Mouse (Mus musculus): Measurements from ENCODE around the gene Mesp2. TPM values are rescaled to one million over a fixed set of nuclear protein-coding genes. Genes with fewer than 3 reads are reported as not detected.

Mesp2 gene
- polyA plus RNA-seq, 1 experiment from 2014 or later, result 0.67 TPM

DNA sequence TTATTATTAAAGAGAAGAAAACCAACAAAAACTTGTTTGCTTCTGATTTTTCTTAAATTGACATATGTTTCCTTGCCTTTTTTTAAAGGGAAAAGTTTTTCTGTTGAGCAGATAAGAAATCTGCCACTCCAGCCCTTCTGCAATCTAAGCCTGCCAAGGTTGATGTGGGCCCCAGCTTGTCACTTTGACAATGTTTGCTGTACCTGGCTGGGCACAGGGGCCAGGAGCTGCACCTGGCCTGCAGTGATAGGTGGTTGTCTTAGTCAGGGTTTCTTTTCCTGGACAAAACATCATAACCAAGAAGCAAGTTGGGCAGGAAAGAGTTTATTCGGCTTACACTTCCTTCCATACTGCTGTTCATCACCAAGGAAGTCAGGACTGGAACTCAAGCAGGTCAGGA lies 2.9 kb downstream of the Mesp2 start:
- no peak overlapping the region for H3K27ac ChIP-seq (replicated peaks)
- no peak overlapping the region for H3K9ac ChIP-seq
- peaks cover 21% of the 10 kb centered on the region for H3K27me3 ChIP-seq
- no peaks in the 10 kb centered on the region for H3K36me3 ChIP-seq
- H3K4me3 ChIP-seq (replicated peaks), result no peak overlapping the region
- no peaks in the 10 kb centered on the region for H3K9me3 ChIP-seq (replicated peaks)
- ATAC-seq (ENCODE audit: insufficient number of reproducible peaks, low FRiP score, low TSS enrichment, low read depth), result no peak
- H3K4me2 ChIP-seq (replicated peaks), result no peak overlapping the region
- 67% methylated on average over 1 of the region's 1 CpGs for WGBS
- peaks cover 15% of the 10 kb centered on the region for H3K4me1 ChIP-seq

- no peaks in the 10 kb centered on the region; the same call in 1 of the 2 replicates for H3K27me3 ChIP-seq
- no peaks in the 10 kb centered on the region for H3K36me3 ChIP-seq
- no peak overlapping the region for H3K4me3 ChIP-seq (replicated peaks)
- H3K4me1 ChIP-seq, result peaks cover 13% of the 10 kb centered on the region
- no peak for ATAC-seq (ENCODE audit: insufficient number of reproducible peaks, low FRiP score, low TSS enrichment, low read depth)
- WGBS, result 10% methylated on average over 6 of the region's 6 CpGs
- H3K9me3 ChIP-seq (replicated peaks), result no peaks in the 10 kb centered on the region
- H3K9ac ChIP-seq, result no peak overlapping the region
- H3K27ac ChIP-seq (replicated peaks), result no peak overlapping the region
- no peak overlapping the region for H3K4me2 ChIP-seq (replicated peaks)
Measured at GRCm38 (mm10) chr7:79818321-79818720, 7.8 kb downstream of the Mesp2 start.

DNA sequence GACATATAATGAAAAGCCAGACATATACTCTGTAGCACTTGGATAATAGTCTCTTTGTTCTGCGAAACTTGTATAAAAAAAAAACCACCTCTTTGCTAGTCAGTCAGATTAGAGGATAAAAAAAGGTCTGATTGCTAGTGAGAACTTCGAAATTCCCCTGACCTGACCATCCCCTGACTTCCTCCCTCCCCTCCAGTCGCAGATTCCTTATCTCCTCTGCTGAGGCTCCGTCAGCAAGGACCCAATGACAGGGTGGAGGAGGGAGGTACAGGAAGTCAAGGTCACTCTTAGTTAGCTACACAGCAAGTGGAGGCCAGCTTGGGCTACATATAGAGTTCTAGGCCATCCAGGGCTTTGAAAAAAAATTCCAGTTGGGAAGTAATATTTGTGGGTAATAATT lies 9.0 kb downstream of the Mesp2 start:
- Histone ChIP-seq H3K4me3 (replicated peaks) (no peak overlapping the region), H3K27ac (replicated peaks) (no peak overlapping the region), H3K4me2 (replicated peaks) (no peak overlapping the region), H3K27me3 (no peaks in the 10 kb centered on the region; the same call in 1 of the 2 replicates), H3K4me1 (peaks cover 13% of the 10 kb centered on the region), H3K9ac (no peak overlapping the region), H3K9me3 (replicated peaks) (no peaks in the 10 kb centered on the region), H3K36me3 (peaks cover 8% of the 10 kb centered on the region)
- WGBS, result 31% methylated on average over 4 of the region's 4 CpGs
- no peak for ATAC-seq (ENCODE audit: insufficient number of reproducible peaks, low FRiP score, low TSS enrichment, low read depth)

GRCm38 (mm10) chr7:79819996-79820395 lies 9.5 kb downstream of the Mesp2 start:
- Histone ChIP-seq H3K27ac (replicated peaks) (no peak overlapping the region), H3K9ac (no peak overlapping the region), H3K36me3 (peaks cover 13% of the 10 kb centered on the region), H3K4me1 (peaks cover 13% of the 10 kb centered on the region), H3K27me3 (no peaks in the 10 kb centered on the region; the same call in 1 of the 2 replicates), H3K4me3 (replicated peaks) (no peak overlapping the region), H3K4me2 (replicated peaks) (no peak overlapping the region), H3K9me3 (replicated peaks) (no peaks in the 10 kb centered on the region)
- WGBS, result 48% methylated on average over 11 of the region's 11 CpGs
- ATAC-seq (ENCODE audit: insufficient number of reproducible peaks, low FRiP score, low TSS enrichment, low read depth), result no peak

- Histone ChIP-seq H3K27me3 (no peaks in the 10 kb centered on the region; the same call in 1 of the 2 replicates), H3K4me3 (replicated peaks) (no peak overlapping the region), H3K9me3 (replicated peaks) (no peaks in the 10 kb centered on the region), H3K4me2 (replicated peaks) (no peak overlapping the region), H3K36me3 (peaks cover 32% of the 10 kb centered on the region), H3K4me1 (peaks cover 13% of the 10 kb centered on the region), H3K27ac (replicated peaks) (0 out of 2 replicates have a peak overlapping the region, but pooled peaks have one; percentile 34), H3K9ac (no peak overlapping the region)
- WGBS, result 60% methylated on average over 12 of the region's 12 CpGs
- no peak for ATAC-seq (ENCODE audit: insufficient number of reproducible peaks, low FRiP score, low TSS enrichment, low read depth)
Measured at GRCm38 (mm10) chr7:79822092-79822695, 11.7 kb downstream of the Mesp2 start.

DNA sequence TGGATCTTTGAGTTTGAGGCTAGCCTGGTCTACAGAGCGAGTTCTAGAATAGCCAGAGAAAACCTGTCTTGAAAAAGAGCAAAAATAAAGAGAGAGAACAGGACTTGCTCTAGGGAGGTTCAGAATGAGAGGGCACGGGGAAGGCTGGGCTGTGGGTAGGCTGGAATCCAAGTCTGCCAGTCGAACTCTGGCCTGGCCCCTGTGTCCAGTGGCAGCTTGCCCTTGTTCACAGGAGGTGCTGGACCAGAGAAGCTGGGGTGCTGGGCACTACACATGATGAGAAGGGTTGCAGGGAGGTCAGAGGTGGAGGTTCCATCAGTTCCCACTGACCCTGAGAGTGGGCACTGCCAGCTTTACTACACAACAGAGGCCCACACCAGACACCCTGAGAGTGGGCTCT lies 17.8 kb downstream of the Mesp2 start:
- Histone ChIP-seq H3K4me2 (replicated peaks) (no peak overlapping the region), H3K36me3 (peaks cover 43% of the 10 kb centered on the region), H3K9ac (no peak overlapping the region), H3K27me3 (no peaks in the 10 kb centered on the region), H3K27ac (replicated peaks) (no peak overlapping the region), H3K9me3 (replicated peaks) (no peaks in the 10 kb centered on the region), H3K4me3 (replicated peaks) (no peak overlapping the region), H3K4me1 (0 out of 2 replicates have a peak, but pooled peaks cover 5% of the 10 kb centered on the region)
- WGBS, result 71% methylated on average over 3 of the region's 3 CpGs
- ATAC-seq (ENCODE audit: insufficient number of reproducible peaks, low FRiP score, low TSS enrichment, low read depth), result no peak

GRCm38 (mm10) chr7:79831145-79831544 lies 20.6 kb downstream of the Mesp2 start:
- Histone ChIP-seq H3K4me1 (0 out of 2 replicates have a peak, but pooled peaks cover 5% of the 10 kb centered on the region), H3K9ac (no peak overlapping the region), H3K4me2 (replicated peaks) (no peak overlapping the region), H3K36me3 (peaks cover 31% of the 10 kb centered on the region), H3K27ac (replicated peaks) (no peak overlapping the region), H3K27me3 (no peaks in the 10 kb centered on the region), H3K4me3 (replicated peaks) (no peak overlapping the region), H3K9me3 (replicated peaks) (no peaks in the 10 kb centered on the region)
- ATAC-seq (ENCODE audit: insufficient number of reproducible peaks, low FRiP score, low TSS enrichment, low read depth), result no peak
- WGBS, result 74% methylated on average over 6 of the region's 6 CpGs

- peaks cover 28% of the 10 kb centered on the region for H3K36me3 ChIP-seq
- H3K9me3 ChIP-seq (replicated peaks), result no peaks in the 10 kb centered on the region
- no peak overlapping the region for H3K4me2 ChIP-seq (replicated peaks)
- no peak overlapping the region for H3K27ac ChIP-seq (replicated peaks)
- 56% methylated on average over 6 of the region's 6 CpGs for WGBS
- no peak overlapping the region for H3K4me3 ChIP-seq (replicated peaks)
- H3K27me3 ChIP-seq, result no peaks in the 10 kb centered on the region
- H3K9ac ChIP-seq, result no peak overlapping the region
- 0 out of 2 replicates have a peak, but pooled peaks cover 5% of the 10 kb centered on the region for H3K4me1 ChIP-seq
- no peak for ATAC-seq (ENCODE audit: insufficient number of reproducible peaks, low FRiP score, low TSS enrichment, low read depth)
Measured at GRCm38 (mm10) chr7:79831585-79831984, 21.1 kb downstream of the Mesp2 start.

DNA sequence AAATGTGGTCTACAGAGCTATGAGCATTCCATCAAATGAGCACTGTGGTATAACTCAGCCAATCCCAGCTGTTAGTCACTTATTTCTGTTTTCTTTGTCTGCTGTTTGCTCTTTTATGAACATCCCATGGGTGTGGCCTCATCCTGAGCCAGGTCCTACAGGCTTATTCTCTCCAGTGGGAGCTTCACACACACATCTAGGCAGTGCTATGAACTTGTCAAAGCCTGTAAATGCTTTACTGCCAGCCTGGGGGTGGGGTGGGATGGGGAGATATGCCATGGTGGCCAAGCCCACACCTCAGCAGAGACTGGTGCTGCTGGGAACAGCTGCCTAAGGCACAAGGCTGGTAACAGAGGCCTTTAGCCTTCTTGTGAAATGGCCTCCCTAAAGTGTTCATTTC lies 22.5 kb downstream of the Mesp2 start:
- Histone ChIP-seq H3K36me3 (peaks cover 17% of the 10 kb centered on the region; the same call in 1 of the 2 replicates), H3K4me3 (replicated peaks) (no peak overlapping the region), H3K4me1 (0 out of 2 replicates have a peak, but pooled peaks cover 5% of the 10 kb centered on the region), H3K27ac (replicated peaks) (no peak overlapping the region), H3K27me3 (no peaks in the 10 kb centered on the region), H3K9ac (no peak overlapping the region), H3K9me3 (replicated peaks) (no peaks in the 10 kb centered on the region), H3K4me2 (replicated peaks) (no peak overlapping the region)
- ATAC-seq (ENCODE audit: insufficient number of reproducible peaks, low FRiP score, low TSS enrichment, low read depth), result 0 out of 2 replicates have a peak, but pooled peaks have one; percentile 46

DNA sequence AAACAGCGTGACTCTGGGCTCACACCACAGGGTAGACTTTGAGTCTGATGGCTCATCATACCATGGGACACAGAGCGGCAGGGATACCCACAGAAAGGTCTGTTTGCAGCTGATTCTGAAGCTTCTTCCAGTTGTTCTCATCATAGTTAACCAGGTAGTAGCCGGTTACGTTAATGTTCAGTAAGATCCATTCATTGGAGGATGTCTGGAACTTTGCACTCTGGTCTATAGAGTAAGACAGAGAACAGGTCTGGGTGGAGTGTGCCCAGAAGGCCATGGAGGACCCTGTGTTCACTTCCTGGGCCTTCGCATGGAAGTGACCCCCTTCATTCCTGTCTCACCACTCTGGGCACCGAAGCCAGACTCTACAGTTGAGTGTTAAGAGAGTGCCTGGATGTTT lies 24.7 kb downstream of the Mesp2 start:
- Histone ChIP-seq H3K9me3 (replicated peaks) (no peaks in the 10 kb centered on the region), H3K27me3 (no peaks in the 10 kb centered on the region), H3K4me2 (replicated peaks) (no peak overlapping the region), H3K27ac (replicated peaks) (no peak overlapping the region), H3K36me3 (peaks cover 27% of the 10 kb centered on the region; the same call in 1 of the 2 replicates), H3K4me3 (replicated peaks) (no peak overlapping the region), H3K4me1 (0 out of 2 replicates have a peak, but pooled peaks cover 5% of the 10 kb centered on the region), H3K9ac (no peak overlapping the region)
- no peak for ATAC-seq (ENCODE audit: insufficient number of reproducible peaks, low FRiP score, low TSS enrichment, low read depth)
- WGBS, result 94% methylated on average over 6 of the region's 6 CpGs

- H3K9ac ChIP-seq, result no peak overlapping the region
- peaks cover 36% of the 10 kb centered on the region for H3K36me3 ChIP-seq
- ATAC-seq (ENCODE audit: insufficient number of reproducible peaks, low FRiP score, low TSS enrichment, low read depth), result no peak
- H3K4me3 ChIP-seq (replicated peaks), result no peak overlapping the region
- no peaks in the 10 kb centered on the region for H3K4me1 ChIP-seq
- no peak overlapping the region for H3K4me2 ChIP-seq (replicated peaks)
- H3K27me3 ChIP-seq, result no peaks in the 10 kb centered on the region
- no peaks in the 10 kb centered on the region for H3K9me3 ChIP-seq (replicated peaks)
- no peak overlapping the region for H3K27ac ChIP-seq (replicated peaks)
- 65% methylated on average over 2 of the region's 2 CpGs for WGBS
Measured at GRCm38 (mm10) chr7:79837247-79837646, 26.7 kb downstream of the Mesp2 start.

GRCm38 (mm10) chr7:79842163-79842562 lies 31.6 kb downstream of the Mesp2 start:
- no peak overlapping the region for H3K9ac ChIP-seq

More at GRCm38 (mm10) chr7:79842163-79842562, 31.6 kb downstream of the Mesp2 start:
- Histone ChIP-seq H3K9me3 (replicated peaks) (no peaks in the 10 kb centered on the region), H3K4me3 (replicated peaks) (no peak overlapping the region), H3K27ac (replicated peaks) (no peak overlapping the region), H3K36me3 (peaks cover 23% of the 10 kb centered on the region), H3K4me1 (peaks cover 21% of the 10 kb centered on the region), H3K4me2 (replicated peaks) (no peak overlapping the region), H3K27me3 (no peaks in the 10 kb centered on the region)
- 64% methylated on average over 7 of the region's 7 CpGs for WGBS
- ATAC-seq (ENCODE audit: insufficient number of reproducible peaks, low FRiP score, low TSS enrichment, low read depth), result no peak
